Mouse (Mus musculus) monocyte, adult 2 months (primary cell): ENCODE results near the gene Slc12a9.
"Not testable (repeated sequence)": the region's sequence is repeated elsewhere in the genome, so short reads cannot be mapped to it uniquely, and the experiment has no call there.

Source experiments
- DNase-seq, 2 experiments: peaks; one replicate each; pipeline ENCODE4 v3.0.0; 2022; ENCODE audit warnings: low spot score in 2 of 2, low read depth in 1 of 2

Slc12a9 gene

GRCm38 (mm10) chr5:137287953-137288743 is 45.2 kb downstream of the Slc12a9 start:
- DNase-seq, result no peak

- no peak for DNase-seq
These were observed 46.1 kb downstream of the Slc12a9 start, which contains the start of gene Ache for GRCm38 (mm10) chr5:137287032-137287952. TSS of gene Ache (plus strand) at chr5:137287519.

DNA sequence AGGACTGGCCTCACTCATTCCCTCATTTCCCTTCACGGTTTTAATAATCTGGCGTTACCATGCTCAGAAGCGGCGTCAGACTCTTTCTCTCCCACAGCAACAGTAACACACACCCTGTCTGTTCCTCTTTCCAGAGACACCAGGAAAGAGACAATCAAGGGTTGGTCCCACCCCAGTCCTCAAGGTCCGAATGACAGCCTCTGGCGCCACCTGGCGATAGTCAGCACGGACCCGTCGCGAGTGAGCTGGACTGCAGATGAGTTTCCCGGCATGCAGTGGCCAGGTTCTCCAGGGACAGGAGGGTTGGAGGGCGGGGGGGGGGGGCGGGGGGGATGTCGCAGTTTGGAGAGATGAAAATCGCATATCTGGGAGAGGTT is 46.8 kb downstream of the Slc12a9 start:
- peak; percentile 67 to 81 for DNase-seq

- DNase-seq, result no peak
These were observed 47.4 kb downstream of the Slc12a9 start for GRCm38 (mm10) chr5:137285986-137286385.

DNA sequence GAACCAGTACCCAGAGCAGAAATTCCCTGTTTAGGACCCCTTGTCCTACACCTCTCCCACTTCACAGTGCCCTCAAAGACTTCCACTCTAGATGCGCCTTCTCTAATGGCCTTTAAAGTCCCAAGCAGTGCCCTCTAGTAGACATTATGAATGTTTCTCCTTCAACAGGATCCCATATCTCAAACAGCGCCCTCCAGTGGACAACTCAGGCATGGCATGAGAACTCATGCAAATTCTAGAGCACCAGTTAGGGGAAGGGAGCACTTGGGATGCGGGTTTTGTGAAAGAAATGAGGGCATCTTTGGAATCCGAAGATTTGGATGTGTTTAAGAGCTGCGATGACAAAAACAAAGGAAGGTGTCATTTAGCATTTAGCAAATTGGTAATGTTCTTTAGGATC is 48.4 kb downstream of the Slc12a9 start:
- peak in 1 of 2 experiments; percentile 65 for DNase-seq

DNA sequence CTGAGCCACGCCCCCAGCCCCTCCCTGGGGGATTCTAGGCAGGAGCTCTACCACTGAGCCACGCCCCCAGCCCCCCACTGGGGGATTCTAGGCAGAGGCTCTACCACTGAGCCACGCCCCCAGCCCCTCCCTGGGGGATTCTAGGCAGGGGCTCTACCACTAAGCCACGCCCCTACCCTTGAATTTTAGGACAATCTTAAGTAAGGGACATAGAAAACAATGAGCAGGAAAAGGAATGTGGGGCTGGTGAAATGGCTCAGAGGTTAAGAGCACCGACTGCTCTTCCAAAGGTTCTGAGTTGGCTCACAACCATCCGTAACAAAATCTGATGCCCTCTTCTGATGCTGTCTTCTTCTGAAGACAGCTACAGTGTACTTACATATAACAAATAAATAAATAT is 49.0 kb downstream of the Slc12a9 start:
- not testable (repeated sequence) for DNase-seq

- DNase-seq, result no peak
These were observed 55.7 kb downstream of the Slc12a9 start for GRCm38 (mm10) chr5:137277360-137278342.

- DNase-seq, result no peak
These were observed 65.1 kb downstream of the Slc12a9 start for GRCm38 (mm10) chr5:137268131-137268910.

GRCm38 (mm10) chr5:137264787-137265186 is 68.6 kb downstream of the Slc12a9 start:
- DNase-seq, result peak in 1 of 2 experiments; percentile 51
